Mouse (Mus musculus) cerebellum, adult 18-20 months (tissue): ENCODE results near the gene Ip6k1.
A peak's percentile ranks its signal among the peaks of the same experiment; 100 is the strongest.

Experiments used
- DNase-seq, 2 experiments: peaks; one replicate each; pipeline ENCODE4 v3.0.0; 2021

Ip6k1 gene

DNA sequence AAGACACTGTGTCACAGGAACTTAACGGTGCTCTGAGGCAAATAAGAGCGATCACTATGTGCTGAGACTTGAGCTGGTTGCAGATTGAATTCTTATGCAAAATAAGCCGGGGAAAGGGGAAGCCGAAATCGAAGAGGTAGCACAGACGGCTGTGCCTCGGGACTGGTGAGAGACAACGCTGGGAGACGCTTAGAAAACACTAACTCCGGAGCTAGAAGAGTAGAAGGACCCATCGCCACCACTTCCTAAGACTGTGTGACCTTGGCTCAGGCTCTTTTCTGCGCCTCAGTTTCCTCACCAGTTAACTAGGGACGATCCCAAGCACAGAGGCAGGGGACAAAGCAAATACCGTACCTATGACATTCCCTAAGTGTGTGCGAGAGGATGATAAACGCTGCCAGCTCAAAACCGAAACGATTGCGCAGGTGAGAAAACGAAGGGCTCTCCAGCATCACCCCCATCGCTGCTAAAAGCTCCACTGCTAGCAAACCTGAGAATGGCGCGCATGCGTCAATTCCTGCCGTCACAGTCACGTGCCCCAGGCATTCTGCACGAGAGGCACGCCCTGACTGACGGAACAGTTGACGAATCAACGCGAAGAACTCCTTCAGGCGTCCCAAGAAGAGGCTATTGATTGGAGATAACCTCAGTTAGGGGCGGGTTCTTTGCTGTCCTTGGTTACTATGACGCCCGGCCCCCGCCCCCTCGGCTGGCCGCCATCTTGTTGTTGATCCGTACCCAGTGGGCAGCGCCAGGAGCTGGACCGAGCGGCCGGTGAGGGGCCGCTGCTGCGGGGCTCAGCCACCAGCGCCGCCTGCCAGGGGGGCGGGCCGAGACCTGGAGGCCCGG, at the start of gene Ip6k1:
Ip6k1 (plus strand) TSS at position 580 of the 849 bp plus-strand sequence.
- DNase-seq = peak; percentile 100

DNA sequence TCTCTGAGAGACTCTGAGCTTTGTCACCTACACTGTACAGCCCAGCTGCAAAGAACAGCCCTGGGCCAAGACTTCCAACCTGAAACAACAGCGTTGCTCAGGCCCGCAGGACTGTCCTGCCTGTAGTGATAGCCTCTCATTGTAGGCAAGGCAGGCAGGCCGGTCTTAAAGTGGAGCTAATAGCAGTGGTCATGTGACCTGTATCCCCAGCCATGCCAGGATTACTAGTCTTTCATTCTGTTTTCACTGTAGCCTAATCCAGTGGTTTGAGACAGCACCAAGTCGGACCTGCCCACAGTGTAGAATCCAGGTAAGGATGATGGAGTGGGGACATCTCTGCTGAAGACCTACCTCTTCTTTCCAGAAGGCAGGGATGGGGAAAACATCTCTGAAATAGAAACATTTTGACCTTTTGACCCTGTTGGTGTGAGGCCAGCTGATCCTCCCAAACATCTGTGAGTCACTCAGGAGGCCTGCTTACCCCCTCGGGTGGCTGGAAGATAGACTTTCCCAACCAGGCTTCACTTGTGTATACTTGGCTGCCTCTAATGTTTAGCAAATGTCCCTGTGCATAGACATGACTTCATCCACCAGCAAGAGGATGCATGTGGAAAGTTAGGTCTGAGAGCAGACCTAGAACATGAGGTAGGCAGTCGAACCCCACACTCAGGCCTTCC, 46.5 kb upstream of the Ip6k1 start:
- DNase-seq = no peak

DNA sequence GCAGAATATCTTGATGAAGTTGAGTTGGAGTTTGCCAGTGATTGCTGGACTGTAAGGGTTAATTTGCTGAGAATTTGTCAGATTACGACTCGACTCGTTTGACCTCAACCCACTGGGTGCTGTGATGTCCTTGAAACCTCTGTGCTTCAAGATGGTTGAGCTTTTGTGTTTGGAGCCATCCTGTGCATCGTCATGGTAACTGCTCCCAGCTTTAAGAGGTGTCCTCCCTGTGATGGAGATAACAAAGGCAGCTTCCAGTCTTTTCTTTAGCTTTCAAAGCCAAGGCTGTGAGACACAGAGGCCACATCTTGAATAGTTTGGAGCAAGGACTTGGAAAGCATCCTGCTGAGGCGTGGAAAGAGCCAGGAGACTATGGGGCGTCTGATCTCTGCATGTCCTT, 45.2 kb upstream of the Ip6k1 start:
- no peak for DNase-seq

DNA sequence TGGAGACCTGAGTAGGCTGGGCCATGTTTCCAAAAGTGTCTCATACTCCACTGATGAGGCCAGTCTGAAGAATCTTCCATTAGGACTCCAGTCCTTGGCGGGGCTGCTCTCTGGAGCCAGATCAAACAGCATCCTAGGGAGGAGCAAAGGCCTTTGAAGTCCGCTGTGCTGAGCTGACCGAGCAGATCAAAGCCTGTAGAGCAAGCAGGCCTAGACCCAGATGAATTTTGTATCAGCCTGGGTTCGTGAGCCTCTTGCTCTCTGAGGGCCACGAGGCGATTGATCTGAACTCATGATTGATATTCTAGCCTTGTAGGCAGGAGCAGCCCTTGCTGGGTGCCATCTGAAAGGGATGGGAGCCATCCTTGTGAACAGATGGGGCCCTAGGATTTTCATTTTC, 42.4 kb upstream of the Ip6k1 start:
- DNase-seq = no peak

DNA sequence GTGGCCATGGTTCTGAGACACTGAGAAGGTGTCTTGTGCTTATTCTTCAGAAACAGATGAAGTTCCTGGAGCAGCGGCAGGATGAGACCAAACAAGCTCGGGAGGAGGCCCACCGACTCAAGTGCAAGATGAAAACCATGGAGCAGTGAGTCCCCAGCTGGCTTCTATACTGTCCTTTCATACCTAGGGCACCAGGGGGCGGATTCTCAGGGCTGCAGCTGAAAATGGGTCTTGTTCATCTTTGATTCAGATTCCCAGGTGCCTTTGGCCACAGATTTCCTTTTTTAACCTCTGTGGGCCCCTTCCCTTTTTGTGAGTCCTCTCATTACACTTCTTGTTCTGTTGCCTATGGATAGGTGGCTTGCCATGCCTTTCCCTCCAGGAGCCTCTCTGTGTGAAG, 41.4 kb upstream of the Ip6k1 start:
- no peak for DNase-seq

DNA sequence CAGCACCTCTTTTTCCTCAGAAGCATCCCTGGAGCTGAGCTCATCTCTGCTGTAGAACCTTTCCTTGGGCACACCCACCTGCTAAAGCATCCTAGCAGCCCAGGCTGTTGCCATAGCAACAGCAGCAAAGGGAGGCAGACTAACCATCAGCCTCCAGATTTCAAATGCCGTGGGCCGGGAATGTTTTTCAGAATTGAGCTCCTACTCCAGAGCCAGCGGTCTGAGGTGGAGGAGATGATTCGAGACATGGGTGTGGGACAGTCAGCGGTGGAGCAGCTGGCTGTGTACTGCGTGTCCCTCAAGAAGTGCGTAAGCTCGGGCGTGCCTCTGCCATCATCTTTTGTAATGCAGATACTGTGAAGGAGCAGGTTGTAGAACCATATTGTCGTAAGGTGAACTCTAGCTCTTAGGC, 40.9 kb upstream of the Ip6k1 start:
- no peak for DNase-seq

DNA sequence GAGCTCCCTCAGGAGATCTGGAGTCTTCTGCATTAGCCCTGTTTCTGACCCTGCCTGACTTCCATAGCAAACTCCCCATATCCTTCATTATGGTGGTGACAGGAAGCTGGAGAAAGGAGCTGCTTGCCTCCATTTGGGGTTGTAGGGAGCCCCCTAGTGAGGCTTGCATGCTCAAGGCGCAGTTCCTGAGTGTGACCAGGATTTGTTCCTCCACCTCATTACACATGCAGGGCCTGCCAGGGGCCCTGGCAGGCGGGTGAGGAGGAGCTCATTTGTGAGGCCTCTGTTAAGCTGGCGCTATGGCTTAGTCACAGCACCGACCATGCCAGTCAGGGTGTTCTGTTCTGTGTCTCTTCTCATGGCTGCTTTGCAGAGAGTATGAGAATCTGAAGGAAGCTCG, 40.4 kb upstream of the Ip6k1 start:
- DNase-seq = no peak

DNA sequence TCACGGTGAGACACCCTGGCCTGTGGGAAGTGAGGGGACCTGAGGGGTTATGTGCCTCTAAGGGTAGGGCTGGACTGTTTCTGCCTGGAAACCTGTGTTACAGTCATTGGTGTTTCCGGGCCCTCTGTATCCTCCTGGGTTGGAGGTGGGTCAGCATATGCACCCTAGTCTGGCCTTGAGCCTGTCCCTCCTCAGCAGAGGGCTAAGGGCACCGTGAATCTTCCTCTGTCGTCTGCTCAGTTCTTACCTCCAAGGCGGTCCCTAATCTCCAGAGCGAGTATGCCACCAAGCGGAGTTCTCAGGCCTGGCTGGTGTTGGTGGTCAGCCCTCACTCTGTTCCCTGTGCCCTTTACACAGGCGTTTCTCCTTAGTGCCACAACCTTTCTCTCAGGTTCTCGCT, 39.4 kb upstream of the Ip6k1 start:
- no peak for DNase-seq

DNA sequence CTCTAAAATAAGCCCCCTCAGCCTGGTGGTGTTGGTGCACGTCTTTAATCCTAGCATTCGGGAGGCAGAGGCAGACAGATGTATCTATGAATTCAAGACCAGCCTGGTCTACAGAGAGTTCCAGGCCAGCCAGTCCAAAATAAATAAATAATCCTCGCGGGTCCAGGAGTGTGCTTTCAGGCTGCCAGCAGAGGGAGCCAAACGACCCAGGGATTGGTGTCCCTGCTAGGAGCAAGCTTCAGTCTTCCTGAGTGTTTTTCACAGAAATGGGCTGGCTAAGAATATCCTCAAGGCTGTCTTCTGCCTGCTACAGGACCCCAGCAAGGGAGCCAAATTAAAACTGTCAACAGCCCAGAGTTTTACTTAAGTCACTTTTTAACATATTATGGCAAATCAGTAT, 38.6 kb upstream of the Ip6k1 start:
- peak; percentile 76 to 78 for DNase-seq

DNA sequence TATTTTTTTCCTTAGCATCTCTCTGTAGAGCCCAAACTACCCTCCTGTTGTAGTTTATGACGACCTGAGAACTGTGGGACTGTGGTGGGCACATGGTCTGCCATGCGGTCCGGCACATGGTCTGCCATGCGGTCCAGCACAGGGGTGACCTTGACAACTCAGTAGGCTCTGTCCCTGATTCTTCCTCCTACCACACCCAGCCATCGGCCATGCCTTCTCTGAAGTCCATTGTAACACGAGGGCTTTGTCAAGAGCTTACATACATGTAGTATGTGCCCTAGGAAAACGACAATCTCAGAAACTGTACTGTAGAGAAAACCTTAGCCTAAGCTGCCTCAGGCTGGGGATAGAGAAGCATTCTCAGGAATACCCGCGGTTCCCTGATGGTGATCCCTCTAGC, 37.6 kb upstream of the Ip6k1 start:
- DNase-seq = no peak

DNA sequence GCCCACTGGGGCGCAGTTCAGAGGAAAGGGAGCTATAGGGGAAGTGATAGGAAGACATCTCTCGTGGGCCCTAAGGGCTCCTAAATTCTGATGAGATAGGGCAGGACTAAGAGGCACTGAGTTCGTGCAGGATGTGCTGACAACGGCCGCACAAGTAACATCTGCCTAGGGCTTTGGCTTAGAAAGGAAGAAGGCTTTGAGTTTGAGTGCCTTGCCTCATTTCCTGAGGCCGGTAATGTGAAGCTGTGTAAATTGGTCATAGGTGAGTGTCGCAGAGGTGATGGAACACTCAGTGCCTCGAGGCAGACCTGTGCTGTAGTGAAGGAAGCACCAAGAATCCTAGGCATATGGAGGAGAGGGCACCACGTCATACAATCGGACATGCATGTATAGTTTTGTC, 35.6 kb upstream of the Ip6k1 start:
- no peak for DNase-seq

DNA sequence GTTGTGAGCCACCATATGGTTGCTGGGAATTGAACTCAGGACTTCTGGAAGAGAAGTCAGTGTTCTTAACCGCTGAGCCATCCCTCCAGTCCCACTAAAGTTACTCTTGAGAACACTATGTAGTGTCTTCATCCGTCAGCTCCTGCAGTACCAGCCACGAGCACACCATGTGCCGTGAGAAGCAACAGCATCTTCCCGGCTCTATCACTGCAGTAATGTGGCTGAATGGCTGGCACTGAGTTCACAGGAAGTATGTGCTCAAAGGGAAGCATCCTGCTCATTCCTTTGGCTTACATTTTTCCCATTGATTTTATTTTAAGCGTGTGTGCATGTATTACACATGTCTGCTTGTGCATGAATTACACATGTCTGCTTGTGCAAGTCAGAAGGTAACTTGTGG, 34.9 kb upstream of the Ip6k1 start:
- no peak for DNase-seq

DNA sequence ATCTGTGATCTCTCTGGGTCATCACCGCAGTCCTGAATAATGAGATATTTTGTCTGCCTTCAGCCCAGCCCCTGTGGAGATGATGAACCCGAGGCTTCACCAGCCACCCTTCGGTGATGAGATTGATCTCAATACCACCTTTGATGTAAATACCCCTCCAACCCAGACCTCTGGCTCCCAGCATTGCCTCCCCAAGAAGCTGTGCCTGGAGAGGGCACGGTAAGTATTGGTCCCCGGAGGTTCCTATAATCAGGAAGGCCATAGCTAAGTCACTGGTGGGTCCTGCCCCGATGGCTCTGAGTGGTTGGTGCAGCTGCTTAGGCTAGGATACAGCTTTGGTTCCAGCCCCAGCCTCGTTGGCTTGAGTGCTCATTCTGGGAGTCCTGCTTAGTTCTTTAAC, 33.8 kb upstream of the Ip6k1 start:
- no peak for DNase-seq

DNA sequence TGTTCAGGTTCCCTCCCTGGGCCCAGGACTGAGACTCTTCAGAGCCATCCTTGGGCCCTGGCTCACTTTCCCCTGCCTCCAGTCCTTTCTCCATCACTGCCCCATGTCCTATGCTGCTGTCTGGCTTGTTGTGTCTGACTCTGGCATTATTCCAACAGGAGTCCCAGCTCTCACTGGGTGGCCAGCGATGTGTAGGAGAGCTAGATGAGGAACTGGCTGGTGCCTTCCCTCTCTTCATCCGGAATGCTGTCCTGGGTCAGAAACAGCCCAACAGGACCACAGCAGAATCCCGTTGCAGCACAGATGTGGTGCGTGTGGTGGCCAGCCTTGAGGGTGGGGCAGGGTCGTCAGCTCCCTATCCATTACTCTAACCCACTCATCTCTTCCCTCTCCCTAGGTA, 32.0 kb upstream of the Ip6k1 start:
- no peak for DNase-seq

DNA sequence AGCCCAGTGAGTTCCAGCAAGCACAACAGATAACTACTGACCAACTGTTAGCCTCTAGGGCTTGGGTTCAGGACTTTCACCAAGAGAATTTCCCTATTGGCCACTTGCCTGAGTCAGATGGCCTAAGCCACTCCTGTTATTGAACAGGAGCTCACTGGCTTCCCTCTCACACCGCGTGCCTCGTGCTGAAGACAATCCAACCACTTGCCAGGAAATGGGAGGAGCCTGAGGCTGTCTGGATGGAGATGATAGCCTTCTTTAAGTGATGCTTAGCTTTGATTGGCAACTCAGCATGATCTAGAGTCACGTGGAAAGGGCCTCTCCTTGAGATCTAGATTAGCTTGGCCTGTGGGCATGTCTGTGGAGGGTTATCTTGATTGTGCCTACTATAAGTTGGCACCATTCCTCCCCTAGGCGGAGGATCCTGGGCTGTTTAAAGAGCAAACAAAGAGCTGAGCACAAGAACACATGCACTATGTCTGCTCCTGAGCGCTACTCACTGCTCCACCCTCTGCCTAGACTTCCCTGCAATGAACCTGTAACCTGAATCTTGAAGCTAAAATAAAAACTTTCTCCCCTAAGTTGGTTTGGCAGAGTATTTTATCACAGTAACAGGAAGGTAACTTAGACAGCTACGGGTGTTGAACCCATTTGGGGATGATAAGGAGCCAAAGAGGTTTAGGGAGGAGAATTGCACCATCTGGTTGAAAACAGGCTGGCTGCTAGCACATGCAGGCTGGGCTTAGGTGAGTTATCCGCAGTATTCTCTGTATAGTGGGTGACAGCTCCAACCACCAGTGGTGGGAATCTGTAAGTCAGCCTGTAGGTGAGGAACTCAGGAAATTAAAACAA, 30.4 kb upstream of the Ip6k1 start:
- no peak for DNase-seq

DNA sequence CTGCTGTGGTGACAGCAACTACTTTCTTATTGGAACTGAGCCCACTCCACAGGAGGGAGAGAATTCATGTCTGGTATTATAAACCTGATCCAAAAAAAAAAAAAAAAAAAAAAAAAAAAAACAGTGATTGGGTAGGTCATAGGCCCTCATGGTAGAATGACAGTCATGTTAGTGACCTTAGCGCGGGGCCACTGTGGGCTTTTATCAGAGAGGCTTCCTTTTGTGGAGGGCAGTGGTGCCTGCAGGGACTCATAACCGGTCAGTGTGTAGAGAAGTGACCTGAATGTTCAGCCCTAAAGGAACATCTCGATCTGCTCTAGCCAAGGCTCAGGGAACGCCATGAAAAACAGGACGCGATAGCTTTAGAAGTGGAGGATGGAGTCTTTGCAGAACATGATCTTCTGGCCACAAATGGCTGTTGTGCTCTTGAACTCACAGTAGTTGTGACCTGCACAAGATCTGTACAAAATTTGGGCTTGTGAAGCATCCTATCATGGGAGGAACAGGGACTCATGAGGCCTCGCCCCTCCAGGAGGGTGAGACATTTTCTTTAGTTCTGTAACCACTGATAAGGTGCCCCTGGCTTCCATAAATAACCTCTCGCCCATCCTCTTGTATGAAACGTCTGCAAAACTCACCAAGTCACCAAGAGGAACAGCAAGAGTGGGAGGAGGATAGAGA, 27.7 kb upstream of the Ip6k1 start:
- no peak for DNase-seq

DNA sequence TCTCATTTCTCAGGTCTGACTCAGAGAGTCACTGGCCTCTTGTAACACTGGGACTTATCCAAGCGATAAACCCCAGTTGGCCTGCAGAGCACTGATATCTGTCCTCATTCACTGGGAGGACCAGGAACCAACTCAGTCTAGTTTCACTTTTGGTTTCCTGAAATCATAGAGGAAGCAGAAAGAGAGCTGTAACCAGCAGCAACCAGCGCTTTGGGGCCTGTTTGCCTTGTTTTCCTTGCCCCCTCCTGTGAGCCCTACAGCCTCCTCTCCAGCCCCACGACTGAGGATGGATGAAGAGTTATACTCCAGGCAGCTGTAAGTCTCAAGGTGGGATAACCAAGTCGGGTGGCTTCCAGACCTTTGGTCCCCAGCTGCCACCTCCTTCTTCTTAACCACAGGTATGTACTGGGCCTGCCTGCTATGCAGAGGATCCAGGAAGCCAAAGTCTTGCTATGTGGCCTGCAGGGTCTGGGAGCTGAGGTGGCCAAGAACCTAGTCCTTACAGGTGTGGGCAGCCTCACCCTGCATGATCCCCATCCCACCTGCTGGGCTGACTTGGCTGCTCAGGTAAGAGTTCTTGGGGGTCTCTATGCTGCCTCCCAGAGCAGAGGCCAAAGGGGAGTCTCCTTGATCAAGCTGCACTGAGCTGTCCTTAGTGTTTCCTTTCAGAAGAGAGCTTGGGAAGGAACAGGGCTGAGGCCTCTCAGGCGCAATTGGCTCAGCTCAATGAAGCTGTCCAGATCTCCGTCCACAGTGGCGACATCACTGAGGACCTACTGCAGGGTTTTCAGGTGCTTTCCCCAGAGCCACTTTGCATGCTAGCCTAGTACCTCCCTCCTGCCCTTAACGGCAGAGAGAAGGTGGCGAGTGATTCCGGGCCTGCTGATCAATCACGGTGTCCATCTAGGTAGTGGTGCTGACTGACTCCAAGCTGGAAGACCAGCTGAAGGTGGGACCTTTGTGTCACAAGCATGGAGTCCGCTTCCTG, 26.6 kb upstream of the Ip6k1 start, which contains the start of gene Uba7:
Uba7 (plus strand) TSS at position 107 of the 988 bp plus-strand sequence.
- no peak for DNase-seq

DNA sequence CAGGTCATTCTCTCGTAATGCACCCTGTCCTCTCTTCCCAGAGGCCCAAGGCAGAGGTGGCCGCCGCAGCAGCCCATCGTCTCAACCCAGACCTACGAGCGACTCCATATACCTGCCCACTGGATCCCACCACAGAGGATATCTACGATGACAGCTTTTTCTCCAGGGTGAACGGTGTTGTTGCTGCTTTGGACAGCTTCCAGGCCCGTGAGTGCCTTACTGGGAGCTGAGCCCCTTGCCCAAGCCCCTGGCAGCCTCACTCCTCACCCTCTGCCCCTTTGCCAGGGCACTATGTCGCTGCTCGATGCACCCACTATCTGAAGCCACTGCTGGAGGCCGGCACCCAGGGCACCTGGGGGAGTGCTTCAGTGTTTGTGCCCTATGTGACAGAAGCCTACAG, 23.5 kb upstream of the Ip6k1 start:
- no peak for DNase-seq

DNA sequence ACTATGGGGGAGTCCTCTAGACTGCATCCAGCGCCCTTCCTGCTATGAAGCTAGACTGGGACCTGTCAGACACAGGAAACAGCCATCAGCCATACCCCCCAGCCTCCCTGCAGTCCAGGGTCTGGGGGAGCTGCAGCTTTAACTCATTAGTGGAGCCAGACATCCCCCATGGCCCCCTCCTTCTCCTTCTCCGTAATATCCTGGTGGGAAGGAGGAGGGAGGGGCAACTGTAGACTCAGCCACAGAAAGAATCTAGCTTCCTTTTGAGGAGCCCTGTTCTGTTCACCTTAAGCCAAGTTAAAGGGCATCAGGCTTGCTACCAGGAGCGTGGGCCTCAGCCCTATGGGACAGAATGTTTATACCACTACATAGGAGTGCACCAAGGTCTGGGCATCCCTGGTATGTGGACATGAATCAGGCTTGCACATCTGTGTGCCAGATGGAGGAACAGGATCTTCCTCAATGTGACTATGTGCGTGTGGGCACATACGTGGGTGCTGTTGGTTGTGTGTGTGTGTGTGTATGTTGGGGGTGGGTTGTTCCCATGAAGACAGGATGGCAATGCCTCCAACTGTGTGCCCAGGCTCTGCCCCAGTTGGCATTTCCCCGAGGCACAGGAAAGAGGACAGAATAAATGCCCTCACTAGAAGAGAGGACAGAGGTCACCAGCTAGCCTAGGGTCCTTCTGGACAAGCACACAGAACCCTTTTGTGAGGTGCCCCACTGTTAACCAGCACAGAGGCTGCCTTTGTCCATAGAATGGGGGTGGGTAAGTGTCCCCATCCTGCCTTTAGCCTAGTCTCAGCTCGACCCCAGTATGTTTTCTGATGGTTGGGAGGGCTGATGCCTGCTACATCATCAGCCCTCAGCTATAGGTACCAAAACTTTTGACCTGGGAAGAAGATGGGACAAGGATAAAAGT, 20.4 kb upstream of the Ip6k1 start:
- DNase-seq = no peak

DNA sequence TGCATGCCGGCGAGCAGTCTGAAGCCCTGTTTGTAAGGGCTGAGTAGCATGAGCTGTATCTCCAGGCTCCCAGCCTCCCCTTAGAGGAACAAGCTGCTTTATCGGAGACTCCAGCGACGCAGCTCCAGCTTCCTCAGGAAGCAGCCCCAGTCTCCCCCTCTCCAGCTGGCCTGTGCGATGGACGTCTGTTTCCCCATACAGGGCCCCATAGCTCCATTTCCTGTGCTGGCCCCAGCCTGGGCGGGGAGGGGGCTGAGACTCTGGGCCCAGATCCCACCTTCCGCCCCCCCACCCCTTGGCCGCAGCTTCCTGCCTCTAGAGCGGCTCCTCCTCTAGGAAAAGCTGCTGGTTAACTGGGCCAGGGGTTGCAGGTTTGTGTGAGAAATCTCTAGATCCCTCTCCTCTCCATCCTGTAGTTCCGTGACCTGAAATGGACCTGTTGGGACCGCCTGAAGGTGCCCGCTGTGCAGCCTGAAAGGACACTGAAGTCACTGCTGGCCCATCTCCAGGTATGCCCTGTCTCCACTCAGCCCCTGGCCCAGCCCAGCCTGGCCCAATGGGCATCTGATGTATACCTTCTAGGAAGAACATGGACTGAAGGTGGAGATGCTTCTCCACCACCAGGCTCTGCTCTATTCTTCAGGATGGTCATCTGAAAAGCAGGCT, 19.5 kb upstream of the Ip6k1 start, which contains the start of gene Gm20661:
Gm20661 (plus strand) TSS at position 378 of the 666 bp plus-strand sequence.
- no peak for DNase-seq
